Mouse (Mus musculus) kidney, embryonic 16.5 days (tissue): ENCODE data around the gene Slc7a8. TPM values are rescaled to one million over a fixed set of nuclear protein-coding genes. Genes with fewer than 3 reads are reported as not detected.
"Not testable (repeated sequence)": the region's sequence is repeated elsewhere in the genome, so short reads cannot be mapped to it uniquely, and the experiment has no call there.

ENCODE experiments used
- ATAC-seq: fragments of 200-750 bp; cut with Nextera tagmentation; 2 replicates; pipeline ENCODE4 v1.8.0; 2017; ENCODE audit warnings: moderate TSS enrichment; ENCODE audit not compliant: low FRiP score, low TSS enrichment
- H3K27ac ChIP-seq: fragments of 300-500 bp; sonication (generic); 2 replicates; pipeline ENCODE4 v1.5.1; 2014; ENCODE audit warnings: low read length
- H3K27me3 ChIP-seq: fragments of 300-500 bp; sonication (generic); 2 replicates; pipeline ENCODE4 v1.6.1; 2014; ENCODE audit warnings: low read length, control low read depth, mixed read lengths; ENCODE audit not compliant: insufficient read depth
- H3K36me3 ChIP-seq: fragments of 300-500 bp; sonication (generic); 2 replicates; pipeline ENCODE4 v1.6.1; 2014; ENCODE audit warnings: low read length, control low read depth, mixed read lengths; ENCODE audit not compliant: insufficient read depth
- H3K4me1 ChIP-seq: fragments of 300-500 bp; sonication (generic); 2 replicates; pipeline ENCODE4 v1.6.1; 2014; ENCODE audit warnings: low read length, control low read depth, mixed read lengths; ENCODE audit not compliant: insufficient read depth
- H3K4me2 ChIP-seq: fragments of 300-500 bp; sonication (generic); replicated peaks from 2 replicates; pipeline ENCODE4 v1.6.1; 2014; ENCODE audit warnings: low read depth, low read length
- H3K4me3 ChIP-seq: fragments of 300-500 bp; sonication (generic); 2 replicates; pipeline ENCODE4 v1.5.1; 2014; ENCODE audit warnings: mild to moderate bottlenecking, low read length
- H3K9ac ChIP-seq: fragments of 300-500 bp; sonication (generic); replicated peaks from 2 replicates; pipeline ENCODE4 v1.6.1; 2014; ENCODE audit warnings: low read length
- H3K9me3 ChIP-seq: fragments of 300-500 bp; sonication (generic); 2 replicates; pipeline ENCODE4 v1.6.1; 2016; ENCODE audit warnings: low read length, control low read depth
- WGBS: fragments of 180-500 bp; shearing (Covaris S2); extraction: QIAGEN DNeasy Blood & Tissue Kit; methylation state at CpG from one replicate; pipeline ENCODE4 v1.1.7; 2014; 5-methylcytosine and 5-hydroxymethylcytosine counted together
- polyA plus RNA-seq: library from polyadenylated mRNA; unstranded; fragments of >200 nt; fragmentation: Nextera tagmentation; extraction: Ambion mirVana; gene quantifications from 2 replicates; pipeline ENCODE4 v1.2.1, GENCODE M21; 2015

The Slc7a8 gene
- polyA plus RNA-seq, 1 experiment from 2014 or later: 21.0 TPM

DNA sequence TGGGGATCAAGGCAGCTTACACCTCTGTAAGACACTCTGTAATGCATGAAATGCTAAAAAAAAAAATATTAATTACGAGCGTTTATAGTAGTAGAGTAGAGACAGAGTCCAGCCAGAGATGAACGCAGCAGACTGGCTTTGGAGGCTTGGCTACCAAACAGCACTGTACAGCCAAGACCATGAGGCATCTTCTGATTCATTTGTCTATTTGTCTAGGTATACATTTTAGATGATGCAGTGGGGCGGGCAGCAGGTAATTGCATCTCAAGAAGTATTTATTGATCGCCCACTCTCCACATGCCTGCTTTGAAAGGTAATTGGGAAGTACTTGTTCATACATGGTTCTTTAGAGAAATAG is 12.7 kb downstream of the Slc7a8 start:
- H3K9ac ChIP-seq: no peak overlapping the region
- no peaks in the 10 kb centered on the region for H3K4me1 ChIP-seq
- H3K4me3 ChIP-seq: no peak overlapping the region
- H3K36me3 ChIP-seq: no peaks in the 10 kb centered on the region
- H3K4me2 ChIP-seq: no peak overlapping the region
- H3K9me3 ChIP-seq: no peaks in the 10 kb centered on the region
- ATAC-seq: no peak
- H3K27me3 ChIP-seq: no peaks in the 10 kb centered on the region; the same call in 1 of the 2 replicates
- H3K27ac ChIP-seq: no peak overlapping the region
- 91% methylated on average over 5 of the region's 5 CpGs for WGBS

DNA sequence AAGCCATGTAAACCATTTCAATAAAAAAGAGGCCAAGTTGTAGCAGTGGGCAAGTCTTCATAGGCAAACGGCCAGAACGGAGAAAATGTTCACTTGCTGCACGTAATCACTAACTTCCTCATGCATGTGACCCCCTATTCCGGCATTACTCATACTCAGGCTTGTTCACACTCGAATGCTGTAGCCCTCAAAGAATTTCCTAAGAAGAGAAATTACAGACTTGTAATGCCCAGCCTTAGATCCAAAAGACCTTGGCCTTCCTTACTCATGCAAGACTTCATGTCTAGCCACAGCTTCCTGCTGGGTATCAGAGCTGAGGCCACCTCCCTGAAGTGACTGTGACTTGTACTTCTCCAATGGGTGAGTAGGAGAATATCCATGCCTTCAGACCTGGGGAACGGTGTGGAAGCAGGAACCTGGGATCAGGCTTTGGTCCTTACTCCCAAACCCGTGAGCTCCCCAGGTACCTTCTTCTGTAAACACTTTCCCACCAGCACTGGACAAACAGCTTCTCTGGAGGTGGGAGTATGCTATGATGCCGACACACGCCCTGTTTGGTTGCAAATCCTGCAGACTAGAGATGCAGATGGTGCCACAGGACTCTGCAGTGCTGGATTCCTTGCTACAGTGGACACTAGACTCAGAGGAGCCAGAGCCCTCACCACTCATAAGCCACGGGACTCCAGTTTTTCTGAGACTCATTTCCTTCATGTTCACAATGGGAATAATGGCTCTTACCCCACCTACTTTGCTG is 13.3 kb downstream of the Slc7a8 start:
- no peaks in the 10 kb centered on the region; the same call in 1 of the 2 replicates for H3K27me3 ChIP-seq
- no peaks in the 10 kb centered on the region for H3K36me3 ChIP-seq
- H3K4me3 ChIP-seq: no peak overlapping the region
- 86% methylated on average over 10 of the region's 10 CpGs for WGBS
- no peak overlapping the region for H3K9ac ChIP-seq
- H3K27ac ChIP-seq: no peak overlapping the region
- H3K4me2 ChIP-seq: no peak overlapping the region
- no peaks in the 10 kb centered on the region for H3K9me3 ChIP-seq
- H3K4me1 ChIP-seq: no peaks in the 10 kb centered on the region
- ATAC-seq: no peak

DNA sequence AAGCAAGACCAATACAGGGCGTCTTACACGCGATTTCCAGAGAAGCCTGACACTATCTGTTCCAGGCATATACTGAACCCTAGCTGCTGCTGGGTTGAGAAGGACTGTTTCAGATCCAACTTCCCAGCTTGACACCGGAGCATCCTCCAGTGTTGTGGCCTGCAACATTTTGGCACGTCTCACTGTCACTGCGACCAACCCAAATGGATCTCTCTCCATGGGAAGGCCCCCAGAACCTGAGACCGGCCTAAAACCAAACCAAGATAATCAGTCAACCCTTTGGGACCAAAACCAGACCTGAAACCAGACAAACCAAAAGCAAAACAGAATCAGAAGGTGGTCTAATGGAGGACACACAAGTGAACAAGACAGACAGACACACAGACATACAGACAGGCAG is 14.8 kb downstream of the Slc7a8 start:
- H3K9me3 ChIP-seq, H3K9ac ChIP-seq, ATAC-seq, H3K4me1 ChIP-seq, H3K36me3 ChIP-seq, H3K27ac ChIP-seq, H3K4me2 ChIP-seq, H3K4me3 ChIP-seq, H3K27me3 ChIP-seq: not testable (repeated sequence)
- WGBS: 98% methylated on average over 4 of the region's 7 CpGs

DNA sequence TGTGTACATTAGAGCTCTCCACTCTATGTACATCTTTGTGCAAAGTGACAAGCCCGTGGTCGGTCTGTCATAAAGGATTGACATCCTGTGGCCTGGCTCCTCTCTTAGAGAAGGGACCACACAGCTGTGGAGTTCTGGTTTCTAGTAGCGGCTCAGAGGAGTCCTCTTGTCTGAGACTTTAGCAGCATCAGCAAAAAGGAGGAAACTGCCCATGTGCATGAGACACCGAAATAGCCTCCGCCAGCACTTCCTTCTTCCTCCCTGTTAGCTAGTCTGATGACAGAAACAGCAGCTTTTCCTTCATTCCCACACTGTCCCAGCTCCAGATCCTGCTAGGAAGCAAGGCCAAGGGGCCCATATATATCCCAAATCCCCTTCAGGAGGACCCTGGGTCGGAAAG is 25.4 kb downstream of the Slc7a8 start:
- no peaks in the 10 kb centered on the region for H3K36me3 ChIP-seq
- no peak overlapping the region for H3K27ac ChIP-seq

DNA sequence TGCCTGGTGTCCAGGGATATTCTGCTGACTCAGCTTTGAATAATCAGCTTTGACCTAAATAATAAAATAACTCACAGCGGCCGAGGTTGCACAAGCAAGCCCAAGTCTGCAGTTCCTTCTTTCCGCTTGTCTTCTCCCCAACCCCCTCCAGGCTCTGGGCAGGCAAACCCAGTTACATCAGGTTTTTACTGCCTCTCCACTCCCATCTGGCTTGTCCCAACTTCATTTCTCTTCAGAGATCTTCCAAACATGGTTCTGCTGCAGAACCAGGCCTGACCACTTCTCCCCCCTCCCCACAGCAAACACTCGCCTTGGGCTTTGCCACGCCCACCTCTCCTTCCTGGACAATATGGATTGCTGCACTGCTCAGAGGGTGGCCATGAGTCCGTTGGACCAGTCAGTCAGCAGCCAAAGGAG is 27.1 kb downstream of the Slc7a8 start:
- Histone ChIP-seq H3K9ac (0 out of 2 replicates have a peak overlapping the region, but pooled peaks have one; percentile 33), H3K4me1 (peaks cover 17% of the 10 kb centered on the region), H3K27me3 (no peaks in the 10 kb centered on the region), H3K4me2 (peak overlapping the region; percentile 26), H3K36me3 (no peaks in the 10 kb centered on the region), H3K9me3 (no peaks in the 10 kb centered on the region), H3K4me3 (no peak overlapping the region), H3K27ac (peak overlapping the region; percentile 77)
- peak; percentile 85 for ATAC-seq
- WGBS: 19% methylated on average over 6 of the region's 6 CpGs

More for the DNA sequence above, 25.4 kb downstream of the Slc7a8 start:
- Histone ChIP-seq H3K4me3 (no peak overlapping the region), H3K4me1 (peaks cover 29% of the 10 kb centered on the region), H3K27me3 (no peaks in the 10 kb centered on the region), H3K4me2 (no peak overlapping the region), H3K9me3 (no peaks in the 10 kb centered on the region), H3K9ac (no peak overlapping the region)
- ATAC-seq: no peak
- WGBS: 68% methylated on average over 6 of the region's 6 CpGs

DNA sequence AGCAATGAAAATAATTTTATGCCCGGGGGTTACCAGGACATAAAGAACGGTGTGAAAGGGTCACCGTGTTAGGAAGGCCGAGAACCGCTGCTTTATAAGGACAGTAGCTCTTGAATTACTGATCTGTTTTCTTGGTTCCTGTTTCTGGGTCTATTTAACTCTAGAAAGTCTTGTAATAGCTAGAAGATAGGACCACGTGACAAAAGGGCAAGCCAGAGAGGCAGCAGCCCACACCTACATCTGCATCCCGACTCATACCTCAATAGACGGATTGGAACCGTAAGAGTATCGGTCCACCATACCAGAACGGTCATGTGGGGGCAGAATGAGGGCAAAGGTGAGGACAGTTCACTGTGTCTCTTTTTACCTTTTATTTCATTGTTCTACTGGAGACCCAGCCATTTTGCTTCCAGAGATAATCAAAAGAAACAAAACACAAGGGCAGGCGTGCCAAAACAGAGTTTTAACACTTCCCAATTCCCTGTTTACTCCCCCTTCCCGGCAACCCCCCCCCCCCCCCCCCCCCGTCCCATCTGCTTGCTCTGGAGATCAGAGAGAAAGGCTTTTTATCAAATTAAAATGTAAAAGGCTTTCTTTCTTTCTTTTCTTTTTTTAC is 27.7 kb downstream of the Slc7a8 start:
- Histone ChIP-seq H3K9me3 (no peaks in the 10 kb centered on the region), H3K9ac (0 out of 2 replicates have a peak overlapping the region, but pooled peaks have one; percentile 26), H3K4me1 (peaks cover 17% of the 10 kb centered on the region), H3K27me3 (no peaks in the 10 kb centered on the region), H3K4me2 (peak overlapping the region; percentile 26), H3K36me3 (no peaks in the 10 kb centered on the region), H3K27ac (peak overlapping the region; percentile 60), H3K4me3 (no peak overlapping the region)
- WGBS: 56% methylated on average over 14 of the region's 14 CpGs
- no peak for ATAC-seq

DNA sequence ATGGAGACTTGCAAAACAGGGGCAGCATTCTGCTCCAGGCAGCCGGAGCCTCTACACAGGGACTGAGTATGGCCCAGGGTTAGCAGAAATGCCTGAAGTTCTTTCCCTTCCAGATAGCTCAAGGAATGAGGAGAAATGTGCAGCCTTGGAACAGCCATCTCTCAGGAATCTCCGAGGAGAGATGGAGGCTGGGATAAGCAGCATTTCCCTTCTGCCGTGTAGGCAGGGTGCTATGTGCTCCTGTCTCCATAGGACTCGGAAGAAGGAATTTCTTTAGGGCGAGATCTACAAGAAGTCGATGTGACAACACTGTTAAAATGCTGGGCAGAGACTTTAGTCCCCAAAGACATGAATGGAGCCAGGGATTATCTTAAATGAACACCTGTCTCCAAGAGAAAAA is 28.8 kb downstream of the Slc7a8 start:
- no peak for ATAC-seq
- Histone ChIP-seq H3K36me3 (no peaks in the 10 kb centered on the region), H3K27me3 (no peaks in the 10 kb centered on the region), H3K27ac (no peak overlapping the region), H3K4me2 (no peak overlapping the region), H3K4me3 (no peak overlapping the region), H3K9ac (no peak overlapping the region), H3K4me1 (peaks cover 17% of the 10 kb centered on the region), H3K9me3 (no peaks in the 10 kb centered on the region)
- 75% methylated on average over 6 of the region's 6 CpGs for WGBS

DNA sequence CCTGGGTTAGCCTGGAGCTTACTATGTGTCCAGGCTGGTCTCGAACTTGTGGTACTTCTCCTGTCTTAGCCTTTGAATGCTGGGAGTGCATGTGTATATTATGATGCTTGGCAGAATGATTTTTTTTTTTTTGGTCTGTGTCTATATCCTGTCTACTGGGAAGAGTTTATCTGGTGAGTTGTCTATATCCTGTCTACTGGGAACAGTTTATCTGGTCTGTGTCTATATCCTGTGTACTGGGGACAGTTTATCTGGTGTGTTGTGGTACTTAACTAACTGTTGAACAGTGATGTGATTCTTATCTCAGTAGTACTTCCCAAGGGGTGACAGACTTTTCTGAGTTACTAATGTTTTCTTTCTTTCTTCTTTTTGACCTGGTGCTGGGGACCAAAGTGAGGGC is 30.0 kb downstream of the Slc7a8 start:
- Histone ChIP-seq H3K9me3 (no peaks in the 10 kb centered on the region), H3K4me1 (peaks cover 17% of the 10 kb centered on the region), H3K4me3 (no peak overlapping the region), H3K9ac (no peak overlapping the region), H3K27me3 (no peaks in the 10 kb centered on the region), H3K4me2 (no peak overlapping the region), H3K36me3 (no peaks in the 10 kb centered on the region), H3K27ac (no peak overlapping the region)
- ATAC-seq: no peak
- 89% methylated on average over 1 of the region's 1 CpGs for WGBS

DNA sequence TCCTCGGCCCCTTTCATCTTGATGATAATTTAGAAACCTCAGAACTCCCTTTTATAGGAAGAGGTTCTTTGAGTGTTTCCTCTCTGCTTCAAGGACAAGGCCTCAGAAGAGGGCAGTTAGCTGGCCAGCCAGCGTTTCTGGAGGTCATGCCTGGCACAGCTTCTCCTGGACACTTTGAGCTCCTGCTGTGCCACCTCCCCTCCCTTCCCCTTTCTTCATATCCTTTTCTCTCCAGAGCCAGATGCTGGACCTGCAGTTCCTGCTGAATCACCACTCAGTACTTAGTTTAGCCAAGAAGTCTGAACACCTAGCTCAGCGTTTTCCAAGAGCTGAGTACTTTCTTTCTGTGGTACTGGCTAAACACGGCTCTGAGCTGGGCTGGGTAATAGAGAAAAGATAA is 32.5 kb downstream of the Slc7a8 start:
- H3K36me3 ChIP-seq: no peaks in the 10 kb centered on the region
- WGBS: 67% methylated on average over 4 of the region's 4 CpGs
- ATAC-seq: no peak

More for the DNA sequence above, 32.5 kb downstream of the Slc7a8 start:
- peaks cover 10% of the 10 kb centered on the region for H3K4me1 ChIP-seq
- no peaks in the 10 kb centered on the region for H3K27me3 ChIP-seq
- H3K9ac ChIP-seq: no peak overlapping the region
- H3K4me3 ChIP-seq: no peak overlapping the region
- no peak overlapping the region for H3K4me2 ChIP-seq
- no peaks in the 10 kb centered on the region for H3K9me3 ChIP-seq
- no peak overlapping the region for H3K27ac ChIP-seq
